Mouse (Mus musculus) stomach, embryonic 15.5 days (tissue): ENCODE results near the gene Trove2. TPM values are rescaled to one million over a fixed set of nuclear protein-coding genes. Genes with fewer than 3 reads are reported as not detected.
A peak's percentile ranks its signal among the peaks of the same experiment; 100 is the strongest.

Source experiments
- ATAC-seq: fragments of 200-750 bp; cut with Nextera tagmentation; 2 replicates; pipeline ENCODE4 v1.8.0; 2017; ENCODE audit warnings: low read depth, moderate number of reproducible peaks, moderate TSS enrichment; ENCODE audit not compliant: insufficient read depth, low FRiP score
- H3K27ac ChIP-seq: fragments of 300-500 bp; sonication (generic); 2 replicates; pipeline ENCODE4 v1.5.1; 2015; ENCODE audit warnings: mild to moderate bottlenecking, inconsistent platforms
- H3K27me3 ChIP-seq: fragments of 300-500 bp; sonication (generic); replicated peaks from 2 replicates; pipeline ENCODE4 v1.6.1; 2015; ENCODE audit warnings: inconsistent platforms
- H3K36me3 ChIP-seq: fragments of 300-500 bp; sonication (generic); 2 replicates; pipeline ENCODE4 v1.6.1; 2015; ENCODE audit warnings: inconsistent platforms
- H3K4me1 ChIP-seq: fragments of 300-500 bp; sonication (generic); 2 replicates; pipeline ENCODE4 v1.6.1; 2015; ENCODE audit warnings: inconsistent platforms
- H3K4me2 ChIP-seq: fragments of 300-500 bp; sonication (generic); 2 replicates; pipeline ENCODE4 v1.6.1; 2015; ENCODE audit warnings: mild to moderate bottlenecking, inconsistent platforms
- H3K4me3 ChIP-seq: fragments of 300-500 bp; sonication (generic); replicated peaks from 2 replicates; pipeline ENCODE4 v1.5.1; 2015; ENCODE audit warnings: inconsistent platforms
- H3K9ac ChIP-seq: fragments of 300-500 bp; sonication (generic); 2 replicates; pipeline ENCODE4 v1.6.1; 2015; ENCODE audit warnings: inconsistent platforms
- H3K9me3 ChIP-seq: fragments of 300-500 bp; sonication (generic); 2 replicates; pipeline ENCODE4 v1.6.1; 2016; ENCODE audit warnings: inconsistent platforms
- WGBS: fragments of 180-500 bp; shearing (Covaris S2); methylation state at CpG from one replicate; pipeline ENCODE4 v1.1.7; 2015; 5-methylcytosine and 5-hydroxymethylcytosine counted together
- polyA plus RNA-seq: library from polyadenylated mRNA; unstranded; fragments of >200 nt; fragmentation: Nextera tagmentation; extraction: Ambion mirVana; gene quantifications from 2 replicates; pipeline ENCODE4 v1.2.1, GENCODE M21; 2015

The Trove2 gene
- polyA plus RNA-seq: 14.0 and 14.7 TPM in 2 replicates

- H3K4me3 ChIP-seq: peak within 1 kb of the TSS; percentile 63
- H3K9ac ChIP-seq: peak within 1 kb of the TSS; percentile 58
- H3K9me3 ChIP-seq: no peaks in the 10 kb centered on the region
- H3K27me3 ChIP-seq: no peaks in the 10 kb centered on the region
- no peaks in the 10 kb centered on the region for H3K36me3 ChIP-seq
- H3K4me1 ChIP-seq: no peaks in the 10 kb centered on the region
- WGBS: under 1% methylated on average over 74 of the region's 84 CpGs
- peak within 1 kb of the TSS; percentile 83 for H3K4me2 ChIP-seq
- ATAC-seq: peak; percentile 95
- peak within 1 kb of the TSS; percentile 77 for H3K27ac ChIP-seq
These were observed at the start of gene Trove2, which contains the start of gene Uchl5 for GRCm38 (mm10) chr1:143776446-143777411. Trove2 (minus strand) TSS chr1:143777068. Uchl5 (plus strand) TSS chr1:143777272.

GRCm38 (mm10) chr1:143822677-143823076 is 45.8 kb upstream of the Trove2 start:
- no peak overlapping the region for H3K4me3 ChIP-seq
- H3K27ac ChIP-seq: no peak overlapping the region
- no peak overlapping the region for H3K9ac ChIP-seq
- no peaks in the 10 kb centered on the region for H3K4me1 ChIP-seq
- ATAC-seq: no peak
- H3K9me3 ChIP-seq: no peaks in the 10 kb centered on the region
- no peak overlapping the region for H3K4me2 ChIP-seq
- H3K36me3 ChIP-seq: no peaks in the 10 kb centered on the region
- 83% methylated on average over 3 of the region's 3 CpGs for WGBS
- H3K27me3 ChIP-seq: no peaks in the 10 kb centered on the region

DNA sequence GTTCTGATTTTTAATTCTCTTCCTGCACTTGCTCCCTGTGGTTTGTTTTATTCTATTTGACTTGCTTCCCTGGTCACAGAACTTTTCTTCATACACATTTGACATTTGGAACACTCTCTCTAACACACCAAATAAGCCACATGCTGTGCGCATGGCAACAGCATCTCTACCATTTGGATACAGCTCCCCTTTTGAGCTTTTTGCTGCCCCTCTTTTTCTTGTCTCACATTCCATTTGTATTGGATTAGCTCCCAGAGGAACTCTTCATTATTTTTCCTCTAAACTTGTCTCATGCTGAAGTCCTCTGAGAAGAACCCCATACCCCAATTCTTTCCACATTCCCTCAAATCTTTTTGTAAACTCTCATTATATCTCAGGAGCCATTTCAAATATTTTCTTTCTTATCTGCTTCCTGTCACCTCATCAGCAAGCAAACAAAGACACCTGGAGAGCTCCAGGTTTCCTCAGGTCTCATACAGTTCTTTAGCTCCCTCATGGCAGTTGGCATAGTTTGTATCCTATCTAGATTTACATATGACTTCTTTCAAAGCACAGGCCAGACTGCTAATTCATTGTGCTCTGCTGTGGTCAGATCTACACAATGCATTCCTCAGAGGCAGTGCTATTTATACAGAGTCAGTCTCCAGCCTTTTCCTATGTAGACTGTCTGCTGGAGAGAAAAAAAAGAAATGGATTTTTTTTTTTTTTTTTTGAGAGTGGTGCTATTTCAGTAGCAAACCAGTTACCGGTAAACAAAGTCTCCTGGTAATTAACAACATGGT is 43.4 kb upstream of the Trove2 start:
- no peak overlapping the region; the same call in 1 of the 2 replicates for H3K27ac ChIP-seq
- H3K9me3 ChIP-seq: no peaks in the 10 kb centered on the region
- 53% methylated on average over 2 of the region's 2 CpGs for WGBS
- H3K9ac ChIP-seq: no peak overlapping the region
- H3K27me3 ChIP-seq: no peaks in the 10 kb centered on the region
- no peaks in the 10 kb centered on the region for H3K36me3 ChIP-seq
- no peak overlapping the region for H3K4me3 ChIP-seq
- H3K4me2 ChIP-seq: no peak overlapping the region
- no peaks in the 10 kb centered on the region for H3K4me1 ChIP-seq
- peak; percentile 70; the same call in 1 of the 2 replicates for ATAC-seq

DNA sequence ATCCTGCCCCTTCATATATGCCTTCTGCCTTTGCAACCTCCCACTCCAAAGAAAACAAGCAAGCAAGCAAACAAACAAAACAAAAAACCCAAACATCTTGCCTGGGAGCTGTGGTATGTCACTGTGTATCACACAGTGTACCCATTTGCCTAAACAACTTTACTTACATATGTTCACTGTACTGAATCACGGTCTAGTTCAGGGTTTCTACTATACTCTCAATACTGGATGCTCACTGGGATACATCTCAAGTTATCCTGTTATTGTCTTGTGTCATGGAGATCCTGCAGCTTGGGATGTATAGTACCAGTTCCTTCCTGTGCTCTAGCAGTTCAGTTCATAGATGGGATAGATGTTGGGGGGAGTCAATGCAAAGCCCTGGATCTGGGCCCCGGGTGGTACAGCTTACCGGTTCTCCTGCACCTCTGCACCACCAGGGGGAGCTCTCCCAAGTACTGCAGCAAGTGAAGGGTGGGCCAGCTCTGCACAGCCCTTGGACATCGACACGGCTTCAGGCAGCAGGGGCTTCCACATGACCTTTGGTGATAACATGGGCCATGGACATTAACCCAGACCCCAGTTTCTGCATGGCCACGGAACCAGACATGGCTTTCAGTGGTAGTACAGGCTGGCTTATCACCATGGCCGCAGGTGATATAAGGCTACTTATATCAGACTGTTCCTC is 37.0 kb upstream of the Trove2 start:
- no peak overlapping the region for H3K27ac ChIP-seq
- WGBS: 42% methylated on average over 7 of the region's 7 CpGs
- H3K4me3 ChIP-seq: no peak overlapping the region
- H3K36me3 ChIP-seq: no peaks in the 10 kb centered on the region
- no peaks in the 10 kb centered on the region for H3K9me3 ChIP-seq
- no peak overlapping the region for H3K9ac ChIP-seq
- H3K4me1 ChIP-seq: no peaks in the 10 kb centered on the region
- peak; percentile 79; the same call in 1 of the 2 replicates for ATAC-seq
- no peaks in the 10 kb centered on the region for H3K27me3 ChIP-seq
- H3K4me2 ChIP-seq: no peak overlapping the region

DNA sequence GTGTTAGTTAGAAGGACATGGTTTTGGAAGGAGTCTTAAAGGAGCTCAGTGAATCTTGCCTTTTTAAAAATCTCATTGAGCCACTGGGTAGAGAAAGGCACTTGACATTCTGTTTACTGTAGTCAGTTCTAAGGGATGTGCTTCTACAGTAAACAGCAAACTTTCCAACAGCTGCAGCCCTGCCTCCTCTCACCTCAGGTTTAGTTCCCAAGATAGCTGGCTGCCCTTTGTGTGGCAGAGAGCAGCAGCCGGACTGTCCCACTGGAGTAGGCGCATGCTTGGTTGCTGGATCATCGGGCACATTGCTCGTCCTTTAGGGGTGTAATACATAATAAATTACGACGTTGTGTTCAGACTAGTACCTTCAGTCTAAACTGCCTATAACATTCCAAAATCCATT is 32.2 kb upstream of the Trove2 start:
- 79% methylated on average over 6 of the region's 6 CpGs for WGBS
- Histone ChIP-seq H3K9me3 (no peaks in the 10 kb centered on the region), H3K27ac (no peak overlapping the region), H3K27me3 (no peaks in the 10 kb centered on the region), H3K4me2 (no peak overlapping the region), H3K36me3 (no peaks in the 10 kb centered on the region; the same call in 1 of the 2 replicates), H3K9ac (no peak overlapping the region), H3K4me3 (no peak overlapping the region), H3K4me1 (no peaks in the 10 kb centered on the region)
- no peak for ATAC-seq

GRCm38 (mm10) chr1:143803537-143803936 is 26.7 kb upstream of the Trove2 start:
- no peaks in the 10 kb centered on the region for H3K27me3 ChIP-seq
- no peak overlapping the region for H3K4me3 ChIP-seq
- H3K9ac ChIP-seq: no peak overlapping the region
- peak; percentile 65; the same call in 1 of the 2 replicates for ATAC-seq
- H3K9me3 ChIP-seq: no peaks in the 10 kb centered on the region
- H3K4me2 ChIP-seq: no peak overlapping the region
- no peaks in the 10 kb centered on the region for H3K4me1 ChIP-seq
- no peaks in the 10 kb centered on the region; the same call in 1 of the 2 replicates for H3K36me3 ChIP-seq
- 29% methylated on average over 4 of the region's 4 CpGs for WGBS
- H3K27ac ChIP-seq: no peak overlapping the region

GRCm38 (mm10) chr1:143788584-143789227 is 11.8 kb upstream of the Trove2 start:
- 79% methylated on average over 2 of the region's 2 CpGs for WGBS
- no peak overlapping the region for H3K4me3 ChIP-seq
- H3K36me3 ChIP-seq: no peaks in the 10 kb centered on the region
- no peaks in the 10 kb centered on the region for H3K27me3 ChIP-seq
- no peak overlapping the region for H3K9ac ChIP-seq
- H3K27ac ChIP-seq: no peak overlapping the region
- no peak for ATAC-seq
- no peak overlapping the region for H3K4me2 ChIP-seq
- H3K9me3 ChIP-seq: no peaks in the 10 kb centered on the region
- H3K4me1 ChIP-seq: no peaks in the 10 kb centered on the region

GRCm38 (mm10) chr1:143777558-143778218 is 820 bp upstream of the Trove2 start:
- Histone ChIP-seq H3K9me3 (no peaks in the 10 kb centered on the region), H3K9ac (peak overlapping the region; percentile 58), H3K27ac (peak overlapping the region; percentile 60), H3K27me3 (no peaks in the 10 kb centered on the region), H3K4me1 (no peaks in the 10 kb centered on the region), H3K4me3 (peak overlapping the region; percentile 63), H3K4me2 (peak overlapping the region; percentile 83), H3K36me3 (no peaks in the 10 kb centered on the region)
- WGBS: under 1% methylated on average over 35 of the region's 39 CpGs
- ATAC-seq: peak; percentile 12; the same call in 1 of the 2 replicates

GRCm38 (mm10) chr1:143773909-143774308 is 3.0 kb downstream of the Trove2 start:
- no peak overlapping the region for H3K9ac ChIP-seq
- H3K4me2 ChIP-seq: no peak overlapping the region
- no peaks in the 10 kb centered on the region for H3K4me1 ChIP-seq
- no peaks in the 10 kb centered on the region for H3K27me3 ChIP-seq
- 63% methylated on average over 6 of the region's 6 CpGs for WGBS
- no peak overlapping the region for H3K4me3 ChIP-seq
- H3K9me3 ChIP-seq: no peaks in the 10 kb centered on the region
- no peaks in the 10 kb centered on the region for H3K36me3 ChIP-seq
- H3K27ac ChIP-seq: no peak overlapping the region
- no peak for ATAC-seq

DNA sequence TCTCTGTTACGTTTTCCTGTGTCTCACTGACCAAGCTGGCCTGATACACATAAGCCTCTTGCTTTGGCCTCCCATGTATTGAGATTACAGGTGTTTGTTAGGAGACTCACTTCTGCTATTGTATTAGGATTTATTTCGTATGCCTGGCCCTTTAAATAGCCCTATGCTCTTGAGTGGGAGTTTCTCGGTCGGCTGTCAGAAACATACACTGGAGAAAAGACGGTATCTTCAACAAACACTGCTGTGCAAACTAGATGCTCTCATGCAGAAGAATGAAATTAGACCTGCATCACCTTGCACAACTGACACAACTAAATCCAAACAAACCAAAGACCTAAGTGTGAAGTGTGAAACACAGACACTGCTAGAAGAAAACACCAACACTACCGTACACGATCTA is 3.8 kb downstream of the Trove2 start:
- H3K4me3 ChIP-seq: no peak overlapping the region
- ATAC-seq: no peak
- WGBS: 59% methylated on average over 7 of the region's 7 CpGs
- no peak overlapping the region for H3K9ac ChIP-seq
- H3K4me1 ChIP-seq: no peaks in the 10 kb centered on the region
- no peak overlapping the region for H3K4me2 ChIP-seq
- no peak overlapping the region for H3K27ac ChIP-seq
- H3K36me3 ChIP-seq: no peaks in the 10 kb centered on the region
- H3K27me3 ChIP-seq: no peaks in the 10 kb centered on the region
- H3K9me3 ChIP-seq: no peaks in the 10 kb centered on the region
